Mouse (Mus musculus): ENCODE data around the gene Cdx4. TPM values are rescaled to one million over a fixed set of nuclear protein-coding genes. Genes with fewer than 3 reads are reported as not detected.

Gene Cdx4
- polyA plus RNA-seq, 1 experiment, result not detected

DNA sequence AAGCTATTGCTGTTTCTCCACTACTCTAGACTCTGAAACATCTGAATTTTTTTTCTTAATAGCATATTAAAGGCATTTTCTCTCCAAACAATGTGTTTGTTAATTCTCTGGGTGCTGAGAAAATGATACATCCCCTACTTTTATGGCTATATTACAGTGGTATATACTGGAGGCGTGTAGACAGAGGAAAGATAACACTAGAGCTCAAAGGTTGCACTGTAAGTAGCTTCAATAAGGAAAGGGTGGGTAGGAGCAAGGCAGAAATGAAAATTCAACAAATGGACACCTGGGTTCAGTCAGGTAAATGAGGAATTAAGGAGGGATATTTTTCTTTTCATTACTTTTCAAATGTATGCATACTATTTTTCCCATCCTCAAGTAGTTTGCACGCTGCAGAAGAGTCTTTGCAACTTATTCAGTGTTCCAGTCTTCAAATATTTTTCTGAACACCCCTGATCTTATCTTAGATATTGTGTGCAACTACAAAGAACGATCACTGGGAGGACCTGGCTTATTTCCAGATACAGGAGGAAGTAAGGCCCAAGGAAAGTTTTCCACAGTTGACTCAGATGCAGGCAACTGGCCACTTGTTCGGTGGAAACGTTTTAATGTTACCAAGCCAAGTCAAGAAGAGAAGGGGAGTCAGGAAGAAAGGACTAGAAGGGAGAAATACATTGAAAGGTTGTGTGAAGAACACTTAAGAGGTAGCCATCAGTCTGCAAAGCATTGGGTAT lies 10.1 kb downstream of the Cdx4 start:
- TF ChIP-seq POLR2A (IDR thresholded peaks at IDR 0.05; ENCODE audit: borderline replicate concordance, extremely low read depth, insufficient read depth, insufficient read length, poor library complexity, severe bottlenecking) (no peak), CTCF (IDR thresholded peaks at IDR 0.05; ENCODE audit: borderline replicate concordance, extremely low read depth, insufficient read depth, insufficient read length) (no peak)
- no peak for DNase-seq (ENCODE audit: low read depth)

DNA sequence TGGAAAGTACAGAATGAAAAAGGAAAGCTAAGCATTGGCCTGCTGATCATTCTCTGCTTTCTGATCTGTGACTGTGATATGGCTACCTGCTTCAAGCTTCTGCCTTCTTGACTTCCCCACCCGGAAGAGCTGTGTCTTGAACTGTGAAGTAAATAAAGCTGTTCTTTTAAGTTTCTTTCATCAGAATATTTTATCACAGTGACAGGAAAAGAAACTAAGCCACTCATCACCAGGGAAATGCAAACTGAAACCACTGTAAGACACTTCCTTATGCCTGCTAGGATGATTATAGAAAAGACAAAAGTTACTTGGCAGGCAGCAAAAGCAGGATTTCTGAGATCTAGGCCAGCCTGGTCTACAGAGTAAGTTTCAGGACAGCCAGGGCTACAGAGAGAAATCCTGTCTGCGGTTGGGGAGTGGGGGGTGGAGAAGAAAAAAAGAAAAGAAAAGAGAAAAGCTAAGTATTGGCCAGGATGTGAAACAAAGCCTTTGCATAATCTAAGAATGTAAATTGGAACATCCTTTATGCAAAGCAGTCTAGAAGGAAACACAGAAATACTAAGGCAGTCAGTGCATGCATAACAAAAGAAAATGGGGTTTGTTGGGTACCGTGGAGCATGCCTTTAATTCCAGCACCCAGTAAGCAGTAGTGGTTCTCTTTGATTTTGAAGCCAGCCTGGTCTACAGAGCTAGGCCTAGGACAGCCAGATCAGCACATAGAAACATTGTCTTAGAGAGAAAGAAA lies 20.3 kb downstream of the Cdx4 start:
- TF ChIP-seq POLR2A (IDR thresholded peaks at IDR 0.05; ENCODE audit: borderline replicate concordance, extremely low read depth, insufficient read depth, insufficient read length, poor library complexity, severe bottlenecking), result no peak
- TF ChIP-seq CTCF (IDR thresholded peaks at IDR 0.05; ENCODE audit: borderline replicate concordance, extremely low read depth, insufficient read depth, insufficient read length), result no peak
- DNase-seq (ENCODE audit: low read depth), result no peak

DNA sequence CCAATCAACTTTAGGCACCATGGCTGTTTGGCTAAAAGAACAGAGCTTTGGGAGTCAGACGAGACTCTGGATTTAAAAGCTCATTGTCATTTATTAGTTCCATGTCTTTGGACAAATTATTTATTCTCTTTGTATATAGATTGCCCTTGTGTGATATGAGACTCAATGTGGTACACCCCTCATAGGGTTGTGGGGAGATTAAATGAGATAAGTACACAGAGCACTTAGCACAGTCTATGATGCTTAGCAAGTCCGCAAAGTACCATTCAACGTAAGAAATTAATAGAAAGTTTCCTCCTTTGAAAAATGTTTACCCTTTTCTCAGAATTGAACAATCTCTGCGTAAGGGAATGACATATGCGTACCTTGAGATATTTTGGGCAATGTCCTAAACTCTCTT lies 34.6 kb downstream of the Cdx4 start:
- DNase-seq (ENCODE audit: low read depth), result no peak
- no peak for TF ChIP-seq POLR2A (IDR thresholded peaks at IDR 0.05; ENCODE audit: borderline replicate concordance, extremely low read depth, insufficient read depth, insufficient read length, poor library complexity, severe bottlenecking)
- TF ChIP-seq CTCF (IDR thresholded peaks at IDR 0.05; ENCODE audit: borderline replicate concordance, extremely low read depth, insufficient read depth, insufficient read length), result no peak

DNA sequence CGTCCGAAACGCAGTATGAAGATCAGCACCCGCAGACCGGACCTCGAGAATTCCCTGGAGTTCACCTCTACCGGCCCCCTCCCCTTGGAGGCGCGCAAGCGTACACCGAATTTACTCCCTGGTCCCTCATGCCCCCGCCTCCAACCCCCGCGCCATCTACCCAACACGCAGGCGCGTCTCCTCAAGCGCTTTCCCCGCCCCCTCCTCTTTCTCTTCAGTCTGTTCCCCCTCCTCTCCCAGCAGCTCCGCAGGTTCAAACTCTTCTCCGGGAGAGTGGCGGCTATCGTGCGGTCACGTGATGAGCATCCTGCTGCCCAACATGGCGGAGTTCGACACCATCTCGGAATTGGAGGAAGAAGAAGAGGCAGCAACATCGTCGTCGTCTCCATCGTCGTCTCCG lies 35.1 kb downstream of the Cdx4 start, which contains the start of gene Chic1:
TSS of gene Chic1 (plus strand) at position 190 of the 400 bp plus-strand sequence.
- TF ChIP-seq POLR2A (IDR thresholded peaks at IDR 0.05; ENCODE audit: borderline replicate concordance, extremely low read depth, insufficient read depth, insufficient read length, poor library complexity, severe bottlenecking), result no peak
- TF ChIP-seq CTCF (IDR thresholded peaks at IDR 0.05; ENCODE audit: borderline replicate concordance, extremely low read depth, insufficient read depth, insufficient read length), result no peak
- DNase-seq (ENCODE audit: low read depth), result peak; percentile 97

DNA sequence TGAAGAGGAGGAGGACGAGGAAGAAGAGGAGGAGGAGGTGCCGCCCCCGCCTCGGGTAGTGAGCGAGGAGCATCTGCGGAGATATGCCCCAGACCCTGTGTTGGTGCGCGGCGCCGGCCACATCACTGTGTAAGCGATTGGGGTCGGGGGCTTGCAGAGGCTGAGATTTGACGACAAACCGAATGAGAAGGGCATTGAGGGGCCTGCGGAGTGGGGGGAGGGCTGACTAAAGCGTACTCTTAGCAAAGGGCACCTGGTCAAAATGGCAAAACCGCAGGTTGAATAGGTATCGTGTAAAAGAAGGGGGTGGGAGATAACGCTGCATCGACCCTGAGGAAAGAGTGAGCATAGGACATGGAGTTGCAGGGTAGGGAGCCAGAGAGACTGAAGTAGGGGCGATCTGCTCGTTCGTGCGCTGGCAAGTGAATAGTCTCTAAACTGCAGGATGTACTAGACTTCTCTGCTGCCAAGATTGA lies 35.6 kb downstream of the Cdx4 start:
- DNase-seq (ENCODE audit: low read depth), result peak; percentile 57
- TF ChIP-seq POLR2A (IDR thresholded peaks at IDR 0.05; ENCODE audit: borderline replicate concordance, extremely low read depth, insufficient read depth, insufficient read length, poor library complexity, severe bottlenecking) (no peak), CTCF (IDR thresholded peaks at IDR 0.05; ENCODE audit: borderline replicate concordance, extremely low read depth, insufficient read depth, insufficient read length) (no peak)

DNA sequence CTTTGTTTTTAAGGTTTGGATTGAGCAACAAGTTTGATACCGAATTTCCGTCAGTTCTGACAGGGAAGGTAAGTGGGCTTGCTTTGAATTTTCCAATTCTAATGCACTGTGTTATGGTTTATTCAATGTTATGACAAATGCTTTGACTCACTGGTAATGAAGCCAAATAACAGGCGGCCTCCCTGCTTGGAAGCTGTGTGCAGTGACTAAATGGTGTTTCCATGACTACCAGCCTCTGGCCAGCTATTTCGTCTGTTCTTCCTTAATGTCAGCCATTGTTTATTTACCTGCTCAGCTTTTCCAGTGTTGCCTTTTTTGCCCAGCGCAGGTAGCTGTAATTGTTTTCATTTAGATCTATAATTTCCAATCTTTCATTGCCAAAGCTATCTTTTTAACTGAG lies 45.0 kb downstream of the Cdx4 start:
- TF ChIP-seq CTCF (IDR thresholded peaks at IDR 0.05; ENCODE audit: borderline replicate concordance, extremely low read depth, insufficient read depth, insufficient read length) (no peak), POLR2A (IDR thresholded peaks at IDR 0.05; ENCODE audit: borderline replicate concordance, extremely low read depth, insufficient read depth, insufficient read length, poor library complexity, severe bottlenecking) (no peak)
- DNase-seq (ENCODE audit: low read depth), result peak; percentile 69

DNA sequence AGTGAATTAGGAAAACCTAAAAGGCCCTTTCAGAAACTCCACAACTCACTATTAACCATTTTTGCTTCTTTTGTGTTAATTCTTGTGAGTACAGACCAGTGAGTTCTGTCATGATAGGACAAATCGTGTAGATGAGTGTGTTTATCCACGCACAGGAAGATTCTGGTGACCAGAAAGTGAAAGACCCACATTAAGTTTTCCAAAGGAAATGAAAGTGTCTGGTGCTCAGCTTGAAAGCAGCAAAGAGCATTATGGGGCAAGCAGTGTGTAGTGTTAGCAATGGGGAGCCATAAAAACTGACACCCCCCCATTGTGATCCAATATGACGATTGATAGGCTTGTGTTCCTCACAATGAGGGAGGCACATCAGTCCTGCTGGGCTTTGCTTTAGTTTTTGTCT lies 47.5 kb downstream of the Cdx4 start:
- no peak for DNase-seq (ENCODE audit: low read depth)
- TF ChIP-seq POLR2A (IDR thresholded peaks at IDR 0.05; ENCODE audit: borderline replicate concordance, extremely low read depth, insufficient read depth, insufficient read length, poor library complexity, severe bottlenecking) (no peak), CTCF (IDR thresholded peaks at IDR 0.05; ENCODE audit: borderline replicate concordance, extremely low read depth, insufficient read depth, insufficient read length) (no peak)

DNA sequence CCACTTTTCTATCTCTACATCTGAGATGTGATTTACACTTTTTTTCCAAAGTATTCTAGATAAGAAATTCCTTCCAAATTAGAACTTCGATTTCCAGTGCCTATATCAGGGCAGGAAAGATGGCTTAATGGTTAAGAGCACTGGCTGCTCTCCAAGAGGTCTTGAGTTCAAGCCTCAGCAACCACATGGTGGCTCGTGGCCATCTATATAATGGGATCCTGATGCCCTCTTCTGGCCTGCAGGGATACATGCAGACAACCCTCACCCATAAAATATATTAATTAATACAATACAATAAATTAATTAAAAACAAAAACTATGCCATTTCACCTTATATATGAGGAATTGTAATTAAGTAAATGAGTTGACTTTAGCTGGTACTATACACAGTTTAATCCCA lies 50.0 kb downstream of the Cdx4 start:
- TF ChIP-seq POLR2A (IDR thresholded peaks at IDR 0.05; ENCODE audit: borderline replicate concordance, extremely low read depth, insufficient read depth, insufficient read length, poor library complexity, severe bottlenecking) (no peak), CTCF (IDR thresholded peaks at IDR 0.05; ENCODE audit: borderline replicate concordance, extremely low read depth, insufficient read depth, insufficient read length) (0 out of 2 replicates have a peak, but pooled peaks have one; percentile 21)
- DNase-seq (ENCODE audit: low read depth), result peak; percentile 5

DNA sequence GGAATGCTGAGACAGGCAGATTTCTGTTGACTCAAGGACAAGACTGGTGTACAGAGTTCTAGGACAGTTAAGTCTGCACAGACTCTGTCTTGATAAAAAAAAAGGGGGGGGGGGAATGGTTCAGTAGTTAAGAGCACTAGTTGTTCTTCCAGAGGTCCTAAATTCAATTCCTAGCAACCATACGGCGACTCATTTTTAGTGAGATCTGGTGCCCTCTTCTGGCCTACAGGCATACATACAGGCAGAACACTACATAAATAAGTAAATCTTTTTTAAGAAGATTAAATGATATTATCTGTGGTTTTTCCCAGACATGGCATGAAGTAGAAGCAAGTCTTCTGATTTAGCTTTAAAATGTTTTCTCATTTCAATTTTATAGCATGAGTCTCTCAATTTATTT lies 50.4 kb downstream of the Cdx4 start:
- TF ChIP-seq POLR2A (IDR thresholded peaks at IDR 0.05; ENCODE audit: borderline replicate concordance, extremely low read depth, insufficient read depth, insufficient read length, poor library complexity, severe bottlenecking) (no peak), CTCF (IDR thresholded peaks at IDR 0.05; ENCODE audit: borderline replicate concordance, extremely low read depth, insufficient read depth, insufficient read length) (peak; percentile 26; the same call in 1 of the 2 replicates)
- peak; percentile 58 for DNase-seq (ENCODE audit: low read depth)

DNA sequence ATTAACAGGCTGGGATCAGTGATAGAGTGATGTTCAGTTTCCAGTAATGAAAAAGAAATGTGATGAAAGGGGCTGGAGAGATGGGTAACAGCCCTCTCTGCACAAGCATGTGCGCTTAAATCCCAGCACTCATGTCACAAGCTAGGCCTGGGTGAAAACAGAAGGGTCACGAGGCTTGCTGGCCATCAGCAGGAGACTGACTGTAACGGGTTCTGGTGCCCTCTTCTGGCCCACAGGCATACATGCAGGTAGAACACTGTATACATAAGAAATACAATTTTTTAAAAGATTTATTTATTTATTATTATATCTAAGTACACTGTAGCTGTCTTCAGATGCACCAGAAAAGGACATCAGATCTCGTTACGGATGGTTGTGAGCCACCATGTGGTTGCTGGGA lies 53.1 kb downstream of the Cdx4 start:
- TF ChIP-seq CTCF (IDR thresholded peaks at IDR 0.05; ENCODE audit: borderline replicate concordance, extremely low read depth, insufficient read depth, insufficient read length) (peak; percentile 56; the same call in 1 of the 2 replicates), POLR2A (IDR thresholded peaks at IDR 0.05; ENCODE audit: borderline replicate concordance, extremely low read depth, insufficient read depth, insufficient read length, poor library complexity, severe bottlenecking) (no peak)
- peak; percentile 52 for DNase-seq (ENCODE audit: low read depth)

Other genes with a start within 250 kb of the Cdx4 start
- gene Nap1l2, start 134.8 kb upstream of the Cdx4 start, polyA plus RNA-seq (2012; rRNA removed), result 29.4 and 46.4 TPM in 2 replicates
- 7.0 and 8.7 TPM in 2 replicates for gene Chic1, start 35.1 kb downstream of the Cdx4 start, polyA plus RNA-seq (2012; rRNA removed)
- 1.2 and 1.4 TPM in 2 replicates for gene Tsx, start 93.1 kb downstream of the Cdx4 start, polyA plus RNA-seq (2012; rRNA removed)
- 0.28 and 0.56 TPM in 2 replicates for gene Gm26992, start 100.6 kb downstream of the Cdx4 start, polyA plus RNA-seq (2012; rRNA removed)

Measured in brain, embryonic 14.5 days (tissue).